Mouse (Mus musculus) gastrocnemius, postnatal 14 days (tissue): ENCODE measurements around the gene Adad1. TPM values are rescaled to one million over a fixed set of nuclear protein-coding genes. Genes with fewer than 3 reads are reported as not detected.

Experiments
- DNase-seq: peaks from one replicate; pipeline ENCODE4 v3.0.0; 2021; ENCODE audit warnings: mixed read lengths
- intact Hi-C: fragments of 180-260 bp; cut with DNase I; formaldehyde crosslinking; loops from one replicate; pipeline ENCODE4 v1.15.1; 2025; ENCODE audit warnings: low total_unique reads
- total RNA-seq, 2 experiments: library from RNA; stranded (reverse); gene quantifications; 2 replicates each; pipeline ENCODE4 v1.2.3; 2021

The Adad1 gene
- total RNA-seq, 2 experiments from 2014 or later: not detected

DNA sequence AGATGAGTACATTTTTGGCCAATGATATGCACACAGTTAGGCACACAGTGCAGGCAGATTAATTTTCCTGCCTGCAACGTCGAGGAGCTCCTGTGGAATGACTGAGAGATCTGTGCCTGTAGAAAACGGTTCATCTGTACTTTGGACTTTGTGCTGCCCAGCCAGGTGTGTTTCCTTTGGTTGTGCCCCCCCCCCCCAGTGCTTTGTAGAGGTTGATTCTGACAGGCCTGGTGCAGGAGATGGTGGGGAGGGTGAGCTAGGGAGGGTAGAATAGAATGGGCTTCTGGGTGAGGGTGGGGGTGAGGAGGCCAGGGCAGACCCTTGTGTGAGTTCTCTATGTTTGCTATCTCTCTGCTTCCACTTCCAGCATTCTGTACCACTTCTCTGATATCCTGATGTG, 94.9 kb downstream of the Adad1 start:
- DNase-seq: no peak
- intact Hi-C loops: no loop called here

GRCm38 (mm10) chr3:37161096-37161495, 97.8 kb downstream of the Adad1 start:
- no peak for DNase-seq
- intact Hi-C loops: no loop called here

DNA sequence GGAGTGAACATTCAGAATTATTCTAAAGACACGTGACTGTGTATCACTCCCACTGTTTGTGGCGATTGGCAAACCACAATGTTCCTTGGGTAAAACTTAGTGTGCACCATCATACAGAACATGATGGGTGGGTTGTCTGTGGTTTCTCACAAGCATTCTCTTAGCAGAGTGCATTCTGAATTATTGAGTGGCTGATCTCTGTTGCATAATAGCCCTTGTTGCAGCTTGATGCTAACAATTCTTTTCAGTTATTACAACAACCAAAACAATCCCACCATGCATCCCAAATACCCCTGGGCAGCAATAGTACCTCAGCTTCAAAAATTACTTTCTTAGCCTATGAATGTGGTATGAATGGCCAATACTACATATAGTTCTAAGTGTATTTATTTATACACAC, 106.0 kb downstream of the Adad1 start:
- intact Hi-C loops: no loop called here
- DNase-seq: no peak

Other genes starting within 250 kb of the Adad1 start
- gene 4932438A13Rik, start 200.4 kb upstream of the Adad1 start, total RNA-seq: 10 to 100 TPM; 21.8 to 22.6 TPM
- gene Il2, start 62.4 kb downstream of the Adad1 start, total RNA-seq: not detected
- gene Il21, start 169.1 kb downstream of the Adad1 start, total RNA-seq: not detected
- under 1 TPM; 0.53 to 0.78 TPM for gene Bbs12, start 249.0 kb downstream of the Adad1 start, total RNA-seq
- under 1 TPM; 0.29 to 0.57 TPM for gene Cetn4, start 249.2 kb downstream of the Adad1 start, total RNA-seq